Mouse (Mus musculus): ENCODE data around the gene Wscd2.

DNA sequence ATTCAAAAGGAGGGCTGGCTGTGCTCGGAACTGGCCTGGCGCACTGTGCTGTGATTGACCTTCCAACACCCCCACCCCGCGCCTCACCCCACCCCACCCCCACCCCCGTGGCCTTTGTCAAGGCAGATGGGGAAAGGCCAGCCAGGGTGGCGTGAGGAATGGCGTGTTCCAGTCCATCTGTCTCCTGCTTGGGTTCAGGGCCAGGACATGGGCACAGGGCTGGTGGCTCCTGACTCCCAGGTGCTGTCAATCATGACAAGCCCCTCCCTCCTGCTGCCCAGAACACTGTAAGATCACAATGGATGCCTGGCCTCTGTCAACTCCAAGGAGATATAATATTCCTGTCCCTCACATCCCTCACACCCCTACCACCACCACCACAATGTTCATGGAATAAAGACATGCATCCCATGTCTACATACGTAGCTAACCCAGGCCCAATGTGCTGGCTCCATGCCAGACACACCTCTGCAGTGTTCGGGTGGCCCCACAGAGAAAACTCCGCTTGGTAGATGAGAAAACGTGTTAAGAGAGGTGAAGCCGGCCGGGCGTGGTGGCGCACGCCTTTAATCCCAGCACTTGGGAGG is 130.1 kb downstream of the Wscd2 start:
- TF ChIP-seq USF1 (IDR thresholded peaks at IDR 0.05; ENCODE audit: low read depth, low read length) (no peak), POLR2A (IDR thresholded peaks at IDR 0.05; ENCODE audit: control insufficient read depth in 1 of 2, insufficient read depth in 1 of 2, low read depth in 1 of 2, low read length in 2 of 2, poor library complexity in 1 of 2) (no peak), UBTF (IDR thresholded peaks at IDR 0.05; ENCODE audit: borderline replicate concordance, insufficient read depth, low read depth, low read length) (no peak), EP300 (IDR thresholded peaks at IDR 0.05; ENCODE audit: low read depth in 1 of 2, low read length in 2 of 2) (no peak), CTCF (IDR thresholded peaks at IDR 0.05 in 2 of 3, conservative IDR thresholded peaks at IDR 0.05 in 1 of 3; ENCODE audit: control insufficient read depth in 1 of 3, insufficient read depth in 1 of 3, low read depth in 2 of 3, low read length in 3 of 3, poor library complexity in 1 of 3, severe bottlenecking in 1 of 3) (no peak), GABPA (IDR thresholded peaks at IDR 0.05; ENCODE audit: low read depth, low read length) (no peak), NRF1 (IDR thresholded peaks at IDR 0.05; ENCODE audit: insufficient read depth, low read depth, low read length, poor library complexity, severe bottlenecking) (no peak), ETS1 (IDR thresholded peaks at IDR 0.05; ENCODE audit: low read depth, low read length) (no peak), POLR2AphosphoS2 (IDR thresholded peaks at IDR 0.05; ENCODE audit: low read length) (no peak), BHLHE40 (IDR thresholded peaks at IDR 0.05; ENCODE audit: borderline replicate concordance, low read depth, low read length) (no peak), SIN3A (IDR thresholded peaks at IDR 0.05; ENCODE audit: low read length) (no peak), SMC3 (IDR thresholded peaks at IDR 0.05; ENCODE audit: low read depth, low read length) (no peak), ZNF384 (IDR thresholded peaks at IDR 0.05; ENCODE audit: low read depth, low read length) (no peak)
